Mouse (Mus musculus) limb, embryonic 14.5 days (tissue): ENCODE measurements around the gene Myo1a. TPM values are rescaled to one million over a fixed set of nuclear protein-coding genes. Genes with fewer than 3 reads are reported as not detected.

Source experiments
- ATAC-seq: fragments of 200-750 bp; cut with Nextera tagmentation; 2 replicates; pipeline ENCODE4 v1.8.0; 2017; ENCODE audit warnings: low read depth, moderate number of reproducible peaks, moderate TSS enrichment; ENCODE audit not compliant: low FRiP score
- DNase-seq: peaks from one replicate; pipeline ENCODE4 v3.0.0-alpha.2; 2015; ENCODE audit warnings: low spot score
- H3K27ac ChIP-seq: fragments of 300-500 bp; sonication (generic); replicated peaks from 2 replicates; pipeline ENCODE4 v1.5.1; 2014; ENCODE audit warnings: low read depth, mild to moderate bottlenecking, low read length, moderate library complexity, mixed read lengths
- H3K27me3 ChIP-seq: fragments of 300-500 bp; sonication (generic); 2 replicates; pipeline ENCODE4 v1.6.1; 2014; ENCODE audit warnings: low read length, mixed read lengths; ENCODE audit not compliant: control insufficient read depth, insufficient read depth
- H3K36me3 ChIP-seq: fragments of 300-500 bp; sonication (generic); 2 replicates; pipeline ENCODE4 v1.6.1; 2014; ENCODE audit warnings: mild to moderate bottlenecking, low read length, moderate library complexity, mixed read lengths; ENCODE audit not compliant: control insufficient read depth, insufficient read depth
- H3K4me1 ChIP-seq: fragments of 300-500 bp; sonication (generic); 2 replicates; pipeline ENCODE4 v1.6.1; 2014; ENCODE audit warnings: antibody characterized with exemption, low read length, mixed read lengths; ENCODE audit not compliant: control insufficient read depth, insufficient read depth
- H3K4me2 ChIP-seq: fragments of 300-500 bp; sonication (generic); replicated peaks from 2 replicates; pipeline ENCODE4 v1.6.1; 2014; ENCODE audit warnings: low read depth, mild to moderate bottlenecking, low read length, moderate library complexity; ENCODE audit not compliant: severe bottlenecking
- H3K4me3 ChIP-seq: fragments of 300-500 bp; sonication (generic); replicated peaks from 2 replicates; pipeline ENCODE4 v1.5.1; 2014; ENCODE audit warnings: low read length
- H3K9ac ChIP-seq: fragments of 300-500 bp; sonication (generic); 2 replicates; pipeline ENCODE4 v1.6.1; 2014; ENCODE audit warnings: mild to moderate bottlenecking, low read depth, low read length, moderate library complexity; ENCODE audit not compliant: severe bottlenecking
- H3K9me3 ChIP-seq: fragments of 300-500 bp; sonication (generic); 2 replicates; pipeline ENCODE4 v1.6.1; 2016; ENCODE audit warnings: low read length; ENCODE audit not compliant: control insufficient read depth
- POLR2A ChIP-seq: fragments of 200-500 bp; IDR thresholded peaks from 2 replicates; pipeline ENCODE4 v1.8.0; 2012; ENCODE audit warnings: inconsistent platforms, mild to moderate bottlenecking, moderate library complexity, borderline replicate concordance; ENCODE audit not compliant: insufficient read depth, insufficient read length; ENCODE audit errors: extremely low read depth
- WGBS: fragments of 180-500 bp; shearing (Covaris S2); extraction: QIAGEN DNeasy Blood & Tissue Kit; methylation state at CpG from one replicate; pipeline ENCODE4 v1.1.7; 2014; 5-methylcytosine and 5-hydroxymethylcytosine counted together
- polyA plus RNA-seq, 2 experiments: library from polyadenylated mRNA; depleted of rRNA in 1 of 2; stranded (reverse) in 1 of 2; unstranded in 1 of 2; fragments of >200 nt; fragmentation: Nextera tagmentation in 1 of 2; extraction: Ambion mirVana in 1 of 2; gene quantifications; 2 replicates each; pipeline versions ENCODE4 v1.2.1 to v1.2.3; 2012 to 2014

The Myo1a gene
- polyA plus RNA-seq, 2 experiments = 0.30 to 1.7 TPM

DNA sequence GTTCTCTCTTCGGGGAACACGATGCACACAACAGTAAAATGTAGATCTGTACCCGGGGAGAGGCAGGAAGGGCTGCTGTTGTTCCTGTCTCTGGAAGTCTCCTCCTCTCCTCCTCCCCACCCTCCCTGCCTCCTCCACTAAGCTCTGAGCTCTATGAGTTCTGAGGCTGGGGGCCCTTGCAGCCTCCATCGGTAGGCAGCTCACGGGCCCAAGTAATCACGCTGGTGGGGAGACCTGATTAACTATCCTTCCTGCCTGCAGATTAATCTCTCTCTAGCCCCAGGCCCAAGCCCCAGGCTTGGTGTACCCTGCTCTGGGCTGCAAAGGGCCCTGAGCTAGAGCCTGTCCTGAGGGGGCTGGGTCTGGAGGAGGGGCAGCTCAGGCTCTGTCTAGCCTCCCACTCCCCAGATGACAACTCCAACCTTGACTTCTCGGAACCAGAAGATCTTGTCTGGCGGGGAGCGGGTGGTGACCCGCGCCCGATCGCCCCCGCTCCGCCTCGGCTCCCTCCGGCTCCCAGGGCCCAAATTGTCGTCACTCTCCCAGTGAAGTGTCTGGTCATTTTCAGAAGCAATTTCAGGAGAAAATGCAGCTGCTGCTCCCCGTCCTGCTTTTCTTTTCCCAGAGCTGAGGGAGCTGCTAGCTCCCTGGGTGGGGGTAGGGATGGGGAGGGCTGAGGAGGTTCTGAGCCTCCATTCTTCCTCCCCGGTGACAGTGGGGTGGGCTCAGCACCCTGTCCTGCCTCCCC is 16.9 kb downstream of the Myo1a start:
- Histone ChIP-seq H3K27me3 (0 out of 2 replicates have a peak, but pooled peaks cover 9% of the 10 kb centered on the region), H3K4me1 (no peaks in the 10 kb centered on the region), H3K4me3 (no peak overlapping the region), H3K36me3 (no peaks in the 10 kb centered on the region), H3K27ac (no peak overlapping the region), H3K9ac (peak overlapping the region; percentile 32), H3K9me3 (no peaks in the 10 kb centered on the region), H3K4me2 (peak overlapping the region; percentile 31)
- WGBS = 14% methylated on average over 20 of the region's 20 CpGs
- ATAC-seq (no peak), DNase-seq (no peak)
- no peak for TF ChIP-seq POLR2A

DNA sequence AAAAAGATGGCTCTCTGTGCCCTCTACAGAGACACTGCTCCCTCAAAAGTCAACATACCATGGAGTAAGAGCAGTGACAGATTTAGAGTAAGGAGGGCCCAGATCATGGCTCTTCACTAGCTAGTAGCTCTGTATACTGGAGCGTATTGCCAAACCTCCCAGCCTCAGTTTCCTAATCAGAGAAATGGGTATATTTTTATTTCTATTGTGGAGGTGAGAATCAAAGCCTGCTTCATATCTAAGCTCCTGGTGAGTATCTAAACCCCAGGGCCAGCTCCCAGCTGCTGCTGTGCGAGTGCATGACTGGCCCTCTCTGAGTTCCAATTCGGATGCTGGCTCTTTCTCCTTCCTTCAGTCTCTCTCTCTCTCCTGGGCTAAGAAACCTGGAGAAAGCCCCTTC is 19.2 kb downstream of the Myo1a start, which contains the start of gene Tac2:
Tac2 (plus strand) TSS at position 301 of the 400 bp plus-strand sequence.
- no peak within 1 kb of the TSS for H3K27ac ChIP-seq

DNA sequence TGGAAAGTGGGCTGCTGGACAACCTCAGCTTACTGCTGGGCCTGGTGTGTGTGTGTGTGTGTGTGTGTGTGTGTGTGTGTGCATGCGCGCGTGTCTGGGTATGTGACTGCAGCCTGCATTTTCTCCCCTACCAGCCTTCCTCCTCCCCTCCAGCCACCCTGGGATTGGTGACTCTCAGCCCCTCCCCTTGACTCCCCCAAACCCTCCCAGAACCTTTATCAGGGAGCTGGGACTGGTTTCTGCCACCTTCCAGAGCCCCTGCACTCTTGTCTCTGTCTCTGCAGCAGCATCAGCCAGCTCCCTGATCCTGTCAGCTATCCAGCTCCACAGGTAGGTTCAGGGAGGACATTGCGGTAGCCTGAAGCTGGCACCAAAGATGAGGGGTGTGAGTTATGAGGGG is 20.2 kb downstream of the Myo1a start:
- ATAC-seq (no peak), DNase-seq (no peak)
- no peak for TF ChIP-seq POLR2A
- no peaks in the 10 kb centered on the region for H3K4me1 ChIP-seq
- H3K4me3 ChIP-seq = no peak overlapping the region
- H3K27me3 ChIP-seq = 0 out of 2 replicates have a peak, but pooled peaks cover 9% of the 10 kb centered on the region
- no peak overlapping the region for H3K9ac ChIP-seq
- 57% methylated on average over 4 of the region's 4 CpGs for WGBS
- H3K9me3 ChIP-seq = no peaks in the 10 kb centered on the region
- H3K4me2 ChIP-seq = no peak overlapping the region
- no peak overlapping the region for H3K27ac ChIP-seq
- H3K36me3 ChIP-seq = no peaks in the 10 kb centered on the region

More for the DNA sequence above, 19.2 kb downstream of the Myo1a start, which contains the start of gene Tac2:
- Histone ChIP-seq H3K9me3 (no peaks in the 10 kb centered on the region), H3K4me1 (no peaks in the 10 kb centered on the region), H3K36me3 (no peaks in the 10 kb centered on the region), H3K4me3 (no peak within 1 kb of the TSS), H3K27me3 (0 out of 2 replicates have a peak, but pooled peaks cover 9% of the 10 kb centered on the region), H3K4me2 (no peak within 1 kb of the TSS), H3K9ac (no peak within 1 kb of the TSS)
- no peak for TF ChIP-seq POLR2A
- no peak for ATAC-seq
- DNase-seq = no peak
- WGBS = 77% methylated on average over 3 of the region's 3 CpGs

DNA sequence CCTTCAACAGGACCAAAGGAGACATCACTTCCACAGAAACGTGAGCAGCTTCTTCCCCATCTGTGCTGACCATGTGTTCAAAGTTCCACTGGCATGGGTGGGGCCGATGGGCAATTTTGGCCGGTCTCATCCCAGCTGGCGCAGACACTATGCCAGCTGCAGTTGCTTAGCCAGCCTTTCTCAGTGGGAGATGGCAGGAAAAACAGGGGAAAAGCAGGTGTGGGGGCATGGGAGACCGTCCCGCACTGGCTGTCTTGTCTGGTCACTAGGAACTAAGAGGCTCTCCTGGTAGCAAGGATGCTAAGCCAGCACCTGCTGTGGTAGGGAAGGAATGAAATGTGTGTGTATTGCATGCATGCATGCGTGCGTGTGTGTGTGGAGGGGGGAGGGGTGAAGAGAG is 23.5 kb downstream of the Myo1a start:
- no peaks in the 10 kb centered on the region for H3K4me1 ChIP-seq
- DNase-seq (no peak), ATAC-seq (no peak)
- no peak overlapping the region for H3K9ac ChIP-seq
- H3K9me3 ChIP-seq = no peaks in the 10 kb centered on the region
- no peak overlapping the region for H3K4me3 ChIP-seq
- 75% methylated on average over 8 of the region's 8 CpGs for WGBS
- H3K4me2 ChIP-seq = no peak overlapping the region
- H3K36me3 ChIP-seq = no peaks in the 10 kb centered on the region
- H3K27me3 ChIP-seq = no peaks in the 10 kb centered on the region
- H3K27ac ChIP-seq = no peak overlapping the region
- no peak for TF ChIP-seq POLR2A

DNA sequence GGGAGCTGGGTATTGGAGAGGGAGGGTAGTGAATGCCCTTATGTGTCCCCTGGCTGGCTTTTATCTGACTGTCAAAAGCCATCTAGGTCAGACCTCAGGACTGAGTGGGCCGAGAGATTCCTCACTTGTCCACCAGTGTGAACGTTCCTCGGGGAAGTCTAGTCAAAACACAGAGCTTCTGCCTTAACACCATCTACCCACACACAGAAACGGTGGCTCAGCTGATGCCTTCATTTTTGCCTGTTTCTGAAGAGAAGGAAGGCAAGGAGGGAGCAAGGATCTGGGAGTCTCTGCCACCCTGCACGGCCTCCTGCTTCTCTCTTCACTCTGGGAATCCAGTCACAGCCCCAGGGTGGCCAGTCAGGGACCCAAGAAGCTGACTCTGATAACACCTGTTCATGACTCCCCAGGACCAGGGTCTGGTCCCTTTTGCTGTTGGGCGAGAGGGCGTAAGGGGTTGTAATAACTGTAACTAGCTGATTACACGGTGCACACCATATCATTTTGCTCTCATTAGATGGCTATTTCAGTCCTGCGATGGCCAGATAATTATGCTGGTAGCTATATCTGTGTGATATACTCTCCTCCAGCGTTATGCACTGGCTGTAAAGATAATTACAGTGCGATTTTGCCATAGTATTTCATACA is 25.4 kb downstream of the Myo1a start:
- Histone ChIP-seq H3K27me3 (no peaks in the 10 kb centered on the region), H3K9me3 (no peaks in the 10 kb centered on the region), H3K4me3 (no peak overlapping the region), H3K36me3 (no peaks in the 10 kb centered on the region), H3K4me2 (no peak overlapping the region), H3K27ac (no peak overlapping the region), H3K4me1 (no peaks in the 10 kb centered on the region), H3K9ac (no peak overlapping the region)
- TF ChIP-seq POLR2A = no peak
- WGBS = 61% methylated on average over 11 of the region's 11 CpGs
- DNase-seq (no peak), ATAC-seq (no peak)
